Mouse (Mus musculus) CD4-positive naive resting alpha-beta T cell, adult 57 days (primary cell): ENCODE measurements around the gene Fam219a. TPM values are rescaled to one million over a fixed set of nuclear protein-coding genes. Genes with fewer than 3 reads are reported as not detected.

Experiments
- total RNA-seq: library from RNA; stranded (reverse); gene quantifications from one replicate; pipeline ENCODE4 v1.2.4, GENCODE M21; 2023

The Fam219a gene
- total RNA-seq = 8.5 TPM

DNA sequence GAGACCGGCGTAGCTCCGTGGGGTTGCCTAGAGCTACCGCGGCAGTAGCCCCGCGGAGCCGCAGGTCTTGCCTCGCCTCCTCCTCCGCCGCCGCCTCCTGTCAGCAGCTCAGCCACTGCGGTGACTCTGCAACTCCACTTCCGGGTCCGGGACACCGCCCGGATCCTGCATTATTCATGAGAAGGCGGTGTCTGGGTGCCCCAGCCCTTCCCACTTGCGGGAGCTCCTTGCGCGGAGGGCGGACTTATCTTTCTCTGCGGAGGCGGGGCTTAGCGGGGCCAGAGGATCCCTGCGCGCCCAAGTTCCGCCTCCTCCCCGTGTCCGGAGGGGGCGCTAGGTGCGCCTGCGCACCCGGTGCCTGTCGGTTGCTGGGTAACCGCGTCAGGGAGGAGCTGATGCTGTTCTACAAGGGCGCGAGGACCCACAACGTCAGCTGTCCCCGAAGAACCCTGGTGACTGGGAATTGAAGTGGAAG is at the start of gene Fam219a, which contains the start of gene Dnaic1:
Gene Fam219a (minus strand): TSS at position 128 of the 475 bp plus-strand sequence.
Gene Dnaic1 (plus strand): TSS at position 365 of the 475 bp plus-strand sequence.

DNA sequence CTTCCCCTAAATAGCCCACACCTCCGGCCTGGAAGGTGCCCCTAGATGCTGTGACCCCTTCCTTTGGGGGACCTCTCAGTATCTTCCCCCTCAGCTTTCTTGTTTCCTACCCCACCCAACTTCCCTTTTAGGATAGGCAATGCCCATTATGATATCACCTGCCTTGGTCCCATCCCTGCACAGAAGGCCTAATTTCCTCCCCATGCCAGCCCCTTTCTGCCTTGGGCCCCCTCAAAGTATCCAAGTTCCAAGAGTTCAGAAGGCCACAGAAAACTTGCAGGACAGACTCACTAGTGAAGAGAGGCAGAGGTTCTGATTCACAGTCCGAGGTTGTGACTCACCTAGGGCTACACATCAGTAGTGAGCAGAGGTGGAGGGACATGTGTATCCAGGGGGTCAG is 52.1 kb downstream of the Fam219a start, which contains the start of gene 1110017D15Rik:
Gene 1110017D15Rik (minus strand): TSS at position 101 of the 400 bp plus-strand sequence.

DNA sequence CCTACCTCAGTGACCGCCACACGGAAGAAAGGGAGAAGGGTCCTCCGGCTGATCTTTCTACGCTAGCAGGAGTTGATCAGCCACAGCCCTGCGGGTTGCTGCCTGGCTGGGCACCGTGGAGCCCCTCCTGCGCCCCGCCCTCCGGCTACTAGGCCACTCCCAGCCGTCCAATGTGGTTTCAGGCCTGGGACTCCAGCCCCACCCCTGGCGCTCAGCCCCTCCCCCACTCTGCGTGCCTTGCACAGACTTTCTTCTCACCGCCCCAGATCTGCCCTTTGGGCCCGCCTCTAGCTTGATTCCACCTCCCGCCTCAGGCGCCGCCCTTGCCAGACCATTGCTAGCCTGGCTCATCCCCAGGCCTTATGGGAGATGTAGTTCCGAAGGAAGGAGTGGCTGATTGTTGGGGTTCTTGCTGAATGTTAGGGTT is 66.3 kb downstream of the Fam219a start, which contains the start of gene AI464131:
Gene AI464131 (minus strand): TSS at position 91 of the 427 bp plus-strand sequence.

Other genes starting within 250 kb of the Fam219a start
- 45.2 TPM for gene Ubap1, start 220.5 kb downstream of the Fam219a start, total RNA-seq
- 0.95 TPM for gene Kif24, start 104.7 kb downstream of the Fam219a start, total RNA-seq
- 6.8 TPM for gene Nudt2, start 104.4 kb downstream of the Fam219a start, total RNA-seq
- gene AI464131, start 66.5 kb downstream of the Fam219a start, total RNA-seq = not detected
- gene 1110017D15Rik, start 52.2 kb downstream of the Fam219a start, total RNA-seq = not detected
- not detected for gene Dnaic1, start 237 bp upstream of the Fam219a start, total RNA-seq
- not detected for gene Enho, start 70.8 kb upstream of the Fam219a start, total RNA-seq
- not detected for gene Cntfr, start 127.6 kb upstream of the Fam219a start, total RNA-seq
- 17.7 TPM for gene Il11ra1, start 130.5 kb upstream of the Fam219a start, total RNA-seq
- gene Rpp25l, start 144.0 kb upstream of the Fam219a start, total RNA-seq = 43.4 TPM
- gene Dctn3, start 153.6 kb upstream of the Fam219a start, total RNA-seq = 47.8 TPM
- gene Arid3c, start 161.6 kb upstream of the Fam219a start, total RNA-seq = not detected
- 63.2 TPM for gene Galt, start 185.7 kb upstream of the Fam219a start, total RNA-seq
- 22.7 TPM for gene Sigmar1, start 186.6 kb upstream of the Fam219a start, total RNA-seq
- gene Ccl27a, start 204.7 kb upstream of the Fam219a start, total RNA-seq = 8.2 TPM